Mouse (Mus musculus) heart, adult 10 weeks (tissue): Measurements from ENCODE around the gene Vmn1r58. TPM values are rescaled to one million over a fixed set of nuclear protein-coding genes. Genes with fewer than 3 reads are reported as not detected.

Experiments
- polyA plus RNA-seq: library from polyadenylated mRNA; stranded (reverse); fragments of 350-450 nt; fragmentation: Illumina TruSeq; extraction: RNeasy Lipid Tissue Mini Kit (QIAGEN cat#74804); gene quantifications from one replicate; pipeline ENCODE4 v1.2.3, GENCODE M21; 2014; ENCODE audit warnings: low read depth, low replicate concordance

The Vmn1r58 gene
- polyA plus RNA-seq, result not detected

DNA sequence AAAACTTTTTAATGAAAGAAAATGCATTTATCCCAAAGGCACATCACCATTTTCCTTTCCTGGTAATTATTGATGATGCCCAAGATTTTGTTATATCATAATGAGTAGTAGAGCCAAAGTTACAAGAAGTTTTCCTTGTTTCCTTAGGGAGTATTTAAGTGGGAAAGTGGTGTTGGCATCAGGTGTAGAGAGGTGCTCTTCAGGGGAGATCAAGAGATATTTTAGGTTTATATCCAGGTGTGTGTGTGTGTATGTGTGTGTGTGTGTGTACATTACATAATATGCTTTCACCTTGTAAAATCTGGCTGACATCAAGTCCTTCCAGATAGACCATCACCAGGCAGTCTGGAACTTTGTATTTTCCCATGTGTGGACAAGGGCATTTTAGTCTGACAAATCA, at the start of gene Vmn1r58:
Gene Vmn1r58 (minus strand): TSS at position 101 of the 400 bp plus-strand sequence.

DNA sequence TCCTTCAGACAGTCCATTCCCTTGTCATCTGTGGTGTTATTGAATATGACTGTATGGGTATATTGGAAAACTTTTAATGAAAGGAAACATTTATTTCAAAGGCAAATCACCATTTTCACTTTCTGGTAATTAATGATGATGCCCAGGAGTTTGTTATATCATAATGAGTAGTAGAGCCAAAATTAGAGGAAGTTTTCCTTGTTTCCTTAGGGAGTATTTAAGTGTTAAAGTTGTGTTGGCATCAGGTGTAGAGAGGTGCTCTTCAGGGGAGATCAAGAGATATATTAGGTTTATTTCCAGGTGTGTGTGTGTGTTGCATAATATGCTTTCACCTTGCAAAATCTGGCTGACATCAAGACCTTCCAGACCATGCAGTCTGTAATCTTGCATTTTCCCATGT, 43.5 kb upstream of the Vmn1r58 start, which contains the start of gene Vmn1r59:
Gene Vmn1r59 (minus strand): TSS at position 101 of the 400 bp plus-strand sequence.

Other genes starting within 250 kb of the Vmn1r58 start
- not detected for gene Vmn1r56, start 216.6 kb downstream of the Vmn1r58 start, polyA plus RNA-seq
- gene Vmn1r57, start 194.9 kb downstream of the Vmn1r58 start, polyA plus RNA-seq, result not detected
- gene Gm5065, start 62.9 kb downstream of the Vmn1r58 start, polyA plus RNA-seq, result not detected
- gene Nlrp2, start 62.4 kb downstream of the Vmn1r58 start, polyA plus RNA-seq, result not detected
- gene Vmn1r59, start 43.4 kb upstream of the Vmn1r58 start, polyA plus RNA-seq, result not detected
- not detected for gene Vmn2r28, start 80.6 kb upstream of the Vmn1r58 start, polyA plus RNA-seq
- not detected for gene Vmn1r60, start 133.9 kb upstream of the Vmn1r58 start, polyA plus RNA-seq
- not detected for gene Vmn1r61, start 199.9 kb upstream of the Vmn1r58 start, polyA plus RNA-seq